26 mouse cellular contexts compared by ENCODE assay signal in the genomic region with DNA sequence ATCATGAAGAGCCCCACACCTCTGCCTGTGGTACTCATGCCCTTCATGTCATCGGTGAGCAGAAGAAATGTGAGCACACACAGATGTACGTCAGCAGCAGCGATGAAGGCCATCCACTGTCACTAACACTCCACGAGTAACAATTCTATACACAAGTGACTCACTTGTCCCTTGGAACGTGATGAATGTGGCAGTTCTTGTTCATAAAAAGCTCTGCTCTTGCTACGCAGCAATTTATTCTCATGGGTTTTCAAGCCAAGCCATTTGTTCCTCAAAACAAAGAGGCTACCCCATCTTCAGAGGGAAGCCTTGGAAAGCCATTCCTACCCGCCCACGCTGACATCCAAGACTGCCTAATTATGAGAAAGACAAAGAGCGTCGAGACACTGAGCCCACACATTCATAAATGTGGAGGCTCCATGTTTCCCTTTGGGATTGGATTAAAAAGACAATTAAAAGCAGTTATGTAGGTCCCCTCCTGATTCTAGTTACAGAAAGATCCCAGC. TPM values are rescaled to one million over a fixed set of nuclear protein-coding genes. Genes with fewer than 3 reads are reported as not detected.
DNase-seq lines count a peak whose midpoint lies in the region; ATAC-seq lines count a peak whose summit lies in the region.
"Had no signal": no experiment of that assay in that cellular context is flagged by ENCODE, and none has a peak within 500 bp of the region (broad histone marks: within the 10 kb centered on the region; RNA-seq: fewer than 3 reads in every experiment).

No protein-coding gene starts in this region.

- peak overlapping the region; percentile 44; the same call in 1 of the 2 replicates for H3K27ac ChIP-seq in forebrain, embryonic 13.5 days
- no peak overlapping the region for H3K27ac ChIP-seq in forebrain, embryonic 10.5 days
- H3K27ac ChIP-seq: embryonic facial prominence, embryonic 15.5 days; gastrocnemius, adult 2 months; limb, embryonic 10.5 days; liver, embryonic 15.5 days; lung, embryonic 15.5 days; neural tube, embryonic 12.5 days; stomach, postnatal 0 days had no signal

- ATAC-seq in forebrain, embryonic 13.5 days: no peak; the same call in 1 of the 2 replicates
- ATAC-seq: activated CD4-positive, CD25-positive, alpha-beta regulatory T cell, adult 4 months; intestine, postnatal 0 days had no signal

- no peaks in the 10 kb centered on the region for H3K9me3 ChIP-seq in forebrain, embryonic 13.5 days (replicated peaks)
- H3K9me3 ChIP-seq in forebrain, embryonic 10.5 days: no peaks in the 10 kb centered on the region
- H3K9me3 ChIP-seq: embryonic facial prominence, embryonic 15.5 days; limb, embryonic 10.5 days; liver, embryonic 15.5 days; lung, embryonic 15.5 days; megakaryocyte, embryonic 14.5 days; neural tube, embryonic 12.5 days had no signal

- no peak overlapping the region for H3K4me2 ChIP-seq in forebrain, embryonic 13.5 days
- H3K4me2 ChIP-seq: embryonic facial prominence, embryonic 15.5 days; liver, embryonic 15.5 days; lung, embryonic 15.5 days; neural tube, embryonic 12.5 days had no signal

- no peaks in the 10 kb centered on the region for H3K27me3 ChIP-seq in forebrain, embryonic 13.5 days
- H3K27me3 ChIP-seq in forebrain, embryonic 10.5 days (ENCODE audit: poor library complexity, severe bottlenecking): no peaks in the 10 kb centered on the region
- H3K27me3 ChIP-seq: embryonic facial prominence, embryonic 15.5 days; liver, embryonic 15.5 days; lung, embryonic 15.5 days; neural tube, embryonic 12.5 days had no signal

- H3K4me3 ChIP-seq in forebrain, embryonic 13.5 days: no peak overlapping the region
- no peak overlapping the region for H3K4me3 ChIP-seq in forebrain, embryonic 10.5 days
- H3K4me3 ChIP-seq: embryonic facial prominence, embryonic 15.5 days; gastrocnemius, adult 2 months; limb, embryonic 10.5 days; liver, embryonic 15.5 days; lung, embryonic 15.5 days; megakaryocyte, embryonic 14.5 days; neural tube, embryonic 12.5 days had no signal

- H3K4me1 ChIP-seq in forebrain, embryonic 13.5 days: peaks cover 18% of the 10 kb centered on the region
- H3K4me1 ChIP-seq in forebrain, embryonic 10.5 days: peaks cover 20% of the 10 kb centered on the region

- intact Hi-C loops in heart, postnatal 25 days (cut with DNase I): no loop called here

- 45% methylated on average over 10 of the region's 10 CpGs for WGBS in forebrain, embryonic 13.5 days
- WGBS in forebrain, embryonic 10.5 days: 88% methylated on average over 10 of the region's 10 CpGs

- H3K36me3 ChIP-seq in forebrain, embryonic 13.5 days (ENCODE audit: poor library complexity, severe bottlenecking): peaks cover 16% of the 10 kb centered on the region; the same call in 1 of the 2 replicates
- H3K36me3 ChIP-seq in forebrain, embryonic 10.5 days (replicated peaks): peaks cover 12% of the 10 kb centered on the region; the same call in 1 of the 2 replicates
- H3K36me3 ChIP-seq: embryonic facial prominence, embryonic 15.5 days; liver, embryonic 15.5 days had no signal

- H3K9ac ChIP-seq in forebrain, embryonic 13.5 days: no peak overlapping the region
- H3K9ac ChIP-seq: embryonic facial prominence, embryonic 15.5 days; liver, embryonic 15.5 days; lung, embryonic 15.5 days; neural tube, embryonic 12.5 days had no signal

- DNase-seq in forebrain, embryonic 10.5 days (ENCODE audit: extremely low spot score, low spot score): no peak
- peak; percentile 63 for DNase-seq in layer of hippocampus, adult 9-11 months
- DNase-seq in layer of hippocampus, adult 8-10 months (ENCODE audit: low spot score in 2 of 2): no peak
- DNase-seq in right cerebral cortex, postnatal 10 days (ENCODE audit: low spot score in 2 of 2): peak; percentile 60 to 65
- no peak for DNase-seq in right cerebral cortex, postnatal 25 days
- peak; percentile 67 for DNase-seq in telencephalon, adult 2 months (ENCODE audit: low read depth, low spot score)
- no peak for DNase-seq in heart, postnatal 25 days (ENCODE audit: low spot score)
- DNase-seq: adrenal gland, postnatal 10 days; gastrocnemius, adult 2 months; heart, postnatal 4 days; kidney, postnatal 25 days; liver; lung, postnatal 36 days; midbrain, embryonic 14.5 days; retina, postnatal 1 day; thymus, postnatal 14 days had no signal

RNA-seq across cellular contexts. Expression of gene Appl2, which starts 8.6 kb away (rescaled TPM):
- polyA plus RNA-seq in forebrain, embryonic 13.5 days (2015; fragmentation: Nextera tagmentation; extraction: Ambion mirVana): 34.5 and 37.6 TPM in 2 replicates
- 32.1 TPM in 2 replicates for polyA plus RNA-seq in forebrain, embryonic 10.5 days (2016; fragmentation: Nextera tagmentation; extraction: Ambion mirVana)
- total RNA-seq in layer of hippocampus, adult 8-10 months (2022): 100 to 1,000 TPM in 2 of 4 experiments, 10 to 100 TPM in 2; 80.5 to 110 (median 94.9) TPM
- 10 to 100 TPM; 32.5 to 34.6 TPM for total RNA-seq in heart, postnatal 25 days (2021)

Comparison
In these comparisons a context has a peak if more than half of its experiments do, and no peak if none do; other contexts are left out.
1. DNase-seq: peak in layer of hippocampus, adult 9-11 months (single experiment), right cerebral cortex, postnatal 10 days (2 of 2) and telencephalon, adult 2 months (single experiment); none in forebrain, embryonic 10.5 days (single experiment), layer of hippocampus, adult 8-10 months (0 of 2), right cerebral cortex, postnatal 25 days (single experiment) and heart, postnatal 25 days (single experiment).